9 mouse cellular contexts compared by ENCODE assay signal in genomic region chr9:69669611-69670550, GRCm38 (mm10).
DNase-seq lines count a peak whose midpoint lies in the region; ATAC-seq lines count a peak whose summit lies in the region.
"Had no signal": no experiment of that assay in that cellular context is flagged by ENCODE, and none has a peak within 500 bp of the region (broad histone marks: within the 10 kb centered on the region; RNA-seq: fewer than 3 reads in every experiment).

No protein-coding gene starts in this region.

- 3% methylated on average over 25 of the region's 25 CpGs for WGBS in lung, embryonic 16.5 days
- 2% methylated on average over 25 of the region's 25 CpGs for WGBS in hindbrain, embryonic 14.5 days
- WGBS in neural tube, embryonic 14.5 days, result 1% methylated on average over 25 of the region's 25 CpGs

- no peaks in the 10 kb centered on the region for H3K36me3 ChIP-seq in lung, embryonic 16.5 days (ENCODE audit: control insufficient read depth, insufficient read depth, low read length)
- no peaks in the 10 kb centered on the region for H3K36me3 ChIP-seq in hindbrain, embryonic 14.5 days (replicated peaks; ENCODE audit: control insufficient read depth, insufficient read depth)
- H3K36me3 ChIP-seq in neural tube, embryonic 14.5 days (ENCODE audit: control insufficient read depth, insufficient read depth, low read length), result no peaks in the 10 kb centered on the region

- H3K9ac ChIP-seq in lung, embryonic 16.5 days (ENCODE audit: low read length), result no peak overlapping the region
- no peak overlapping the region for H3K9ac ChIP-seq in hindbrain, embryonic 14.5 days
- no peak overlapping the region for H3K9ac ChIP-seq in neural tube, embryonic 14.5 days (replicated peaks; ENCODE audit: low read depth, low read length)

- DNase-seq in cerebellum, postnatal 14 days, result peak; percentile 22 to 34
- DNase-seq in cerebellum, adult 9-10 months, result no peak
- no peak for DNase-seq in lung, adult 18-20 months
- no peak for DNase-seq in hindbrain, embryonic 14.5 days (ENCODE audit: low spot score)
- DNase-seq in frontal cortex, postnatal 36 days (ENCODE audit: low spot score in 2 of 2), result no peak
- DNase-seq: thymus, postnatal 25 days had no signal

- H3K4me3 ChIP-seq in lung, embryonic 16.5 days (ENCODE audit: low read length), result peak overlapping the region; percentile 21
- H3K4me3 ChIP-seq in hindbrain, embryonic 14.5 days (replicated peaks; ENCODE audit: low read length), result peak overlapping the region; percentile 24
- H3K4me3 ChIP-seq in neural tube, embryonic 14.5 days (ENCODE audit: low read depth, low read length), result no peak overlapping the region

- peaks cover 57% of the 10 kb centered on the region for H3K27me3 ChIP-seq in lung, embryonic 16.5 days (ENCODE audit: control insufficient read depth, insufficient read depth, low read depth, low read length)
- peaks cover 39% of the 10 kb centered on the region for H3K27me3 ChIP-seq in hindbrain, embryonic 14.5 days (ENCODE audit: control insufficient read depth, insufficient read depth, low read length)
- peaks cover 15% of the 10 kb centered on the region for H3K27me3 ChIP-seq in neural tube, embryonic 14.5 days (ENCODE audit: control insufficient read depth, insufficient read depth, low read length)

- no peak for ATAC-seq in lung, embryonic 16.5 days (ENCODE audit: low read depth)
- peak; percentile 73; the same call in 1 of the 2 replicates for ATAC-seq in hindbrain, embryonic 14.5 days (ENCODE audit: low FRiP score)
- peak; percentile 67; the same call in 1 of the 2 replicates for ATAC-seq in neural tube, embryonic 14.5 days (ENCODE audit: low read depth)
- no peak for ATAC-seq in erythroblast, adult 5-6 weeks (replicated peaks; ENCODE audit: low FRiP score, poor library complexity, severe bottlenecking)

- H3K27ac ChIP-seq in lung, embryonic 16.5 days (ENCODE audit: low read length), result no peak overlapping the region
- 0 out of 2 replicates have a peak overlapping the region, but pooled peaks have one; percentile 11 for H3K27ac ChIP-seq in hindbrain, embryonic 14.5 days
- H3K27ac ChIP-seq in neural tube, embryonic 14.5 days (ENCODE audit: low read depth, low read length), result no peak overlapping the region

- H3K4me2 ChIP-seq in lung, embryonic 16.5 days (ENCODE audit: low read depth, low read length), result peak overlapping the region; percentile 32
- H3K4me2 ChIP-seq in hindbrain, embryonic 14.5 days (replicated peaks), result peak overlapping the region; percentile 57
- peak overlapping the region; percentile 41 for H3K4me2 ChIP-seq in neural tube, embryonic 14.5 days (ENCODE audit: low read depth, low read length)

- H3K9me3 ChIP-seq in lung, embryonic 16.5 days (ENCODE audit: control insufficient read depth, low read length), result no peaks in the 10 kb centered on the region
- H3K9me3 ChIP-seq in hindbrain, embryonic 14.5 days (ENCODE audit: control insufficient read depth, low read length), result no peaks in the 10 kb centered on the region
- no peaks in the 10 kb centered on the region for H3K9me3 ChIP-seq in neural tube, embryonic 14.5 days (ENCODE audit: control insufficient read depth, low read length)

- H3K4me1 ChIP-seq in lung, embryonic 16.5 days (replicated peaks; ENCODE audit: control insufficient read depth, insufficient read depth, low read length), result peaks cover 12% of the 10 kb centered on the region
- peaks cover 19% of the 10 kb centered on the region; the same call in 1 of the 2 replicates for H3K4me1 ChIP-seq in hindbrain, embryonic 14.5 days (replicated peaks; ENCODE audit: control insufficient read depth, insufficient read depth, low read length)
- peaks cover 15% of the 10 kb centered on the region; the same call in 1 of the 2 replicates for H3K4me1 ChIP-seq in neural tube, embryonic 14.5 days (ENCODE audit: control insufficient read depth, insufficient read depth, low read length)

Comparison
In these comparisons a context has a peak if more than half of its experiments do, and no peak if none do; other contexts are left out.
1. DNase-seq: peak in cerebellum, postnatal 14 days (2 of 2); none in cerebellum, adult 9-10 months (single experiment), lung, adult 18-20 months (0 of 2), hindbrain, embryonic 14.5 days (single experiment) and frontal cortex, postnatal 36 days (0 of 2).
2. ATAC-seq: peak in hindbrain, embryonic 14.5 days (single experiment) and neural tube, embryonic 14.5 days (single experiment); none in lung, embryonic 16.5 days (single experiment) and erythroblast, adult 5-6 weeks (single experiment).
3. Peak in every context shown above with its lines, with median percentiles within 50 percentile points of each other: H3K4me2 ChIP-seq.